Mouse (Mus musculus) liver, embryonic 14.5 days (tissue): ENCODE results near the gene Fgfr2.

Source experiments
- CTCF ChIP-seq: IDR thresholded peaks from 2 replicates; pipeline ENCODE4 v1.5.1; 2016; ENCODE audit warnings: antibody characterized with exemption, low read depth, control low read depth
- EP300 ChIP-seq: IDR thresholded peaks from 2 replicates; pipeline ENCODE4 v1.6.1; 2016; ENCODE audit warnings: antibody characterized with exemption, low read depth

GRCm38 (mm10) chr7:132712956-132713355 is 410.2 kb downstream of the Fgfr2 start:
- TF ChIP-seq CTCF (no peak), EP300 (no peak)
